Mouse (Mus musculus) brain, embryonic 14.5 days (tissue): ENCODE data around the gene Nphs1. TPM values are rescaled to one million over a fixed set of nuclear protein-coding genes. Genes with fewer than 3 reads are reported as not detected.

Source experiments
- DNase-seq: peaks from one replicate; pipeline ENCODE4 v3.0.0-alpha.2; 2011; ENCODE audit warnings: low read depth
- CTCF ChIP-seq: fragments of 200-500 bp; IDR thresholded peaks from 2 replicates; pipeline ENCODE4 v1.5.1; 2012; ENCODE audit warnings: inconsistent platforms, mild to moderate bottlenecking, moderate library complexity, borderline replicate concordance; ENCODE audit not compliant: insufficient read depth, insufficient read length; ENCODE audit errors: extremely low read depth
- POLR2A ChIP-seq: fragments of 200-500 bp; IDR thresholded peaks from 2 replicates; pipeline ENCODE4 v1.6.1; 2012; ENCODE audit warnings: mild to moderate bottlenecking, inconsistent platforms, borderline replicate concordance; ENCODE audit not compliant: poor library complexity, insufficient read depth, insufficient read length, severe bottlenecking; ENCODE audit errors: extremely low read depth
- polyA plus RNA-seq: library from polyadenylated mRNA; depleted of rRNA; stranded (reverse); fragments of >200 nt; gene quantifications from 2 replicates; pipeline ENCODE4 v1.2.3, GENCODE M21; 2012

Nphs1 gene
- polyA plus RNA-seq, 1 experiment: 3.2 TPM

DNA sequence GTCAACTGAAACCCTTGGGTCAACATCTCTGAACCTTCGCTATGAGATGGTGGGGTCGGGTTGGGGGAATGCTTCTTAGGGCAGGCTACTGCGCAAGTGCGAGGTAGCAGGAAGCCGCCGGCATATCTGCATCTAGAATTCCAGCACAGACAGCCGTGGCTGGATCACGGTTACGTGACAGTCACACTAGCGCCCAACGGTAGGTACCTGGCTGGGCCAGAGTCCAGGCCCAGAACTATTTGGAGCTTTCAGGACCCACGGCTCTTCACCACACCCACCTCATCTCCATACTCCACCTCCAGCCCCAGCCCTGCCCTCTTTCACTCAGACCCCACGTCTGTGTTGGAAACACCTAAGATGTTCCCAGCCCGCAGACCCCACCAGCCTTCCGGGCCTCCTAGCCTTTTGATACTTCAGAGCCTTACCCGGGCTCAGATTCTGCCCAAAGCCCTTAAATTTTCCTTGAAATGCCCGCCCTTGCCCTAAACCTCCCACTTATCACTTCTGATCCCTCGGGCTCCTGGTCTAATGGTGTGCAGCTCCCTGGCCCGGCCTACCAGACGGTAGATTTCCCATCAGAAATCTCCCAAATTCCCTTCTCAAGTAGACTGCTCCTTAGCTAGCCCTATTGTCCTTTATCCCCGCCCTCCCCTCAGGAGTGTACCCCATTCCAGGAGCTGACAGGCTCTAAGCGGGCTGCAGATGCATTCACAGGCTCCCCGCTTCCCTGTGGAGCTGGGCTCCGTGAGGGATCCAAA, 57.1 kb downstream of the Nphs1 start:
- no peak for DNase-seq

DNA sequence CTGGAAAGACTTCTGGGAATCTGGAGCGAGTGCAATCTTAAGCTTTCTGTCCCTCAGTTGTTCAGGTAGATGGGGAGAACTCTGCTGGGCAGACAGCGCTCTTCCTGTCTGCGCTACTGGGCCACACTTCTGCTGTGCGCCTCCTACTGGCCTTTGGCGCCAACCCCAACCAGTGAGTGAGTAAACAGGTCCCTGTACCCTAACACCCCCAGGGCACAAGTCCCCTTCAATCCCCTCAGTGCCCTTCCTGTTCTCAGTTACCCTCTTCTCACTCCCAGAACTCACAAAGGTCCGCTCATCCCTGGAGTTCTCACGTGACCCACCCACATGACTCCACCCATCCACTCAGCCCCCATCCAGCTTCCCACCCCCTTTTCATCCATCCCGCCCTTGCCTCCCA, 60.2 kb downstream of the Nphs1 start:
- DNase-seq: no peak
- no peak for TF ChIP-seq POLR2A
- TF ChIP-seq CTCF: peak; percentile 29; the same call in 1 of the 2 replicates

More for the DNA sequence above, 57.1 kb downstream of the Nphs1 start:
- no peak for TF ChIP-seq POLR2A
- no peak for TF ChIP-seq CTCF

DNA sequence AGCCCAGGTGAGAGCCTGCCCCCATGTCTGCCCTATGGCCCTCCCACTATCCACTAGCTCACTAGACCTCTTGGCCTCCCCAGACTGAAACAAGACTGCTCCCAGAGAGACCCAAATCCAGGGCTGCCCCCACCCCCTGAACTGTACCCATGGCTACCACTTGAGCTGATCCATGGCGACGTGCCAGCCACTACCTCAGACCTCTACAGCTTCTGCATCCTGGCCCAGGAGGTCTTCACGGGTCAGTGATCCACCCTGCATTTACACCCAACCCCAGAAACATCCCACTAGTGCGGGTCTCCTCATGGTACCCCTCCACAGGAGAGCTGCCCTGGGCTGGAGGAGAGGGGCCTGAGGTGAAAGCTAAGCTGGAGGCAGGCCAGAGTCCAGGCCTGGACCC, 62.3 kb downstream of the Nphs1 start:
- peak; percentile 29 for DNase-seq
- no peak for TF ChIP-seq CTCF

DNA sequence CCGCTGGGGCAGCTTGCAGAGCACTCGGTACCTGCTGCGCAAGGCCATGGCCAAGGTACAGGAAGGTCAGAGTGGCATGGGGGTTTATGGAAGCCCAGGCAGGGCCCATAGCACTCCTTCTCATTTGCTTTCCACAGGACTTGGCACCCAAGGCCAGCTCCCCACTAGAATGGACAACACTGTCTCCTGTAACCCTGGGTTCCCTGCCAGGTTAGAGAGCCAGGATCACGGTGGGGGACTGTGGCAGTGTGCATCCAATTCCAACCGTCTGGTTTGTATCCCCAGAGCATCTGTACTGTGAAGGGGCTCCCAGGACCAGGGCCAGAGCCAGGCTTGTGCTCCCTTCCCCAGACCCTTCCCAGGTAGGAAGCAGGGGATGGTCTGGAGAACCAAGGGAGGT, 62.7 kb downstream of the Nphs1 start:
- TF ChIP-seq CTCF: no peak
- TF ChIP-seq POLR2A: no peak
- DNase-seq: no peak

DNA sequence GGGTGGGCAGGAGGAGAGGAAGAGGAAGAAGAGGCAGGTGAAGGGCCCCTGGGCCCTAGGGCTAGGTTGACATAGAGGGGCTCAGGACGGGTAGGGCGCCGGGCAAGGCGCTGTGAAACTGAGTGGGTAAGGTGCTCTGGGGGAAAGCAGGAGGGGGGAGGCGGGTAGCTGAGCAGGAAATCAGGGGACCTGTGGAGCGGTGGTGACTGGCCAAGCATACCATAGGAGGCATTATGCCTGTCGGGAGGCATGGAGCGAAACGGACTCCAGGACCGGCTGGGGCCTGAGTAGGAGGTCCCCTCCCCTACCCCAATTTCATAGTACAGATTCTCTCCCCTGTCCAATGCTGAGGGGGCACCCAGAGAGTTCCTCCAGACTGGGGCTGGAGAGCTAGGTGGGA, 64.8 kb downstream of the Nphs1 start:
- TF ChIP-seq CTCF (no peak), POLR2A (no peak)
- no peak for DNase-seq

DNA sequence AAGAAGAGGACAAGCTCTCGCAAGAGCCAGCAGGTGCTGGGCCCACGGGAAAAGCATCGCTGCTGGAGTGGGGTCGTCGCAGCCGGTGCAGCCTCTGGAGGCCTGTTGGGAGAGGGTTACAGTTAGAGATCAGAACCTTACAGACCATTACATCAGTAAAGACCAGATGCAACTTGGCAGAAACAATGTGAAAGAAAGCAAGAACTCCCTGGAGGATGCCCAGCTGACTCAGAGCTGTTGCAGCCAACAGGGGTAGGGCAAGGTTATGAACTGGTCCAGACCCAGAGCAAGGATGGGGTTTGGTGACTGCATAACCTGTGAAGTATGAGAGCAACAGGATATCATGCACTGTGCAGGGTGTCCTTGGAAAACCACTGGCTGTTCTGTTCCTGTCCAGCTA, 66.4 kb downstream of the Nphs1 start:
- no peak for DNase-seq

DNA sequence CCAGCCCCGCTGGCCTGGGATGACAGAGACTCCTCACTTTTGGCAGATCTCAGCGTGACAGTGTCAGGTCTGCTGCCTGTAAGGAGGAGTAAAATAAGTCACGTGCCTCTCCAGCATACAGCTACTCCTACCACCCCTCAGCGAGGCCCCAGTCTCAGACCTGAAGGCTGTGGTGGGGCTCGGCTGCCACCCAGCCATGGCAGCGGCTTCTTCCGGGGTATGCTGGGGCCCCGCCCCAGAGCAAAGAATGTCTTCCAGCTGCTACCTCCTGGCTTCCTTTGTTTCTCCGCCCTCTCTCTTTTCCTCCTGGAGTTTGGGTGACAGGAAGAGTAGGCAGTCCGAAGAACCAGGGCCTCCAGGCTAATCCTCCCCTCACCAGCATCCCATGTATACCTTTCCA, 67.8 kb downstream of the Nphs1 start:
- DNase-seq: no peak
- TF ChIP-seq CTCF (no peak), POLR2A (no peak)

More for the DNA sequence above, 66.4 kb downstream of the Nphs1 start:
- TF ChIP-seq POLR2A: no peak
- no peak for TF ChIP-seq CTCF

DNA sequence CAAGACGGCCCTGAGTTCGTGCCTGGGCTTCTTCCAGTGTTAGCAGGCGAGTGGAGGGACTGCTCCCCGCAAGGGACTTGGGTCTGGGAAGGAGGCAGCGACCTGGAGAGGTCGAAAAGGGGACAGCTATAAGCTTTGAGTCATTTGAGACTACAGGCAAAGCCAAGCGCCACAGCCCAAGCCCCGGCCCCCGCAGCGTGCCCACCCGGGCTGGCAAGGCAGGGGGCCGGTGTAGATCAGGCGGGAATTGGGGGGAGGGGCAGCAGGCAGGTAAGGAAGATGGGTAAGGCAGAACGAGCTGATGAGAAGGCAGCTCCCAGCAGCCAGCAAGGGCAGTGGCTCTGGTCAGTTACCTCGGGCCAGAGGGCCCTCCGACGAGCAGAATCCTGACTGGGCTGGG, 68.3 kb downstream of the Nphs1 start:
- no peak for DNase-seq
- no peak for TF ChIP-seq CTCF
- no peak for TF ChIP-seq POLR2A

DNA sequence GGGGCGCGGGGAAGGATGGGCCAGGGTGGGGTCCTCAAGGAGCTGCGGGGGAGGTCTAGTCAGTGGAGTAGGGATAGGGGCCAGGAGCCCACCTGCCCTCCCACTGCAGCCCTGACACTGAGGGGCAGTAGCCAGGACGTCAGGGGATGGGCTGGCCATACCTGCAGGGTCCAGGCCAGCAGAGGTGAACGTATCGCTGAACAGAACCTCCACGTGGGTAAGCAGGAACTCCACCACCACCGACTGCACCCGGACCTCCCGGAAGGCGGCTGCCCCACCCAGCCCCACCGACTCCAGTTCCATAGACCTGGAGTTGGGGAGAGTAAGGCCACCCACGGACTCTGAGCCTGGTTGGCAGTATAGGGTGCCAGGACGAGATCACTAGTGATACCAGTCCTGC, 68.9 kb downstream of the Nphs1 start:
- no peak for DNase-seq
- TF ChIP-seq POLR2A (no peak), CTCF (no peak)

DNA sequence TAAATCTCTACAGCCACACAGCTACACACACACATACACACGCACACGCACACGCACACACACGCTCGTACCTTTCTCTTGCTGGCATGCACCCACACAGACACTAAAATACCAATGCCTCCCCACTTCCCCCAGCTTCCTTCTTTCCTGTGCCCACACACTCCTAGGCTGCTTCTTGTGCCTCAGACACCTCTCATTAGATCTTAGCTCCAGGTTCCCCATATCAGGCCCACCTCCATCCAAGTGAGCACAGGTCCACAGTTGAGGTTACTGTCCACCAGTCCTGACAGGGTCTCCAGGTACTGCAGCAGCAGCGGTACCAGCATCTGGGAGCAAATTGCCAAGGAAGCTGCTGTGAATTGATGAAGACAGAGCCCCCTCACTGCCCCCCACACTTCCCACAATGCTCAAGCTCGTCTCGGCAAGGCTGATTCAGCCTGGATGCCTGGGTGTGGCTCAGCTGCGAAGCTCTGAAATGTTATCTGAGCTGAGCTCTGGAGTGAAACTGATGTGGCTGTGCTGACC, 73.2 kb downstream of the Nphs1 start:
- DNase-seq: no peak
- TF ChIP-seq POLR2A: no peak
- no peak for TF ChIP-seq CTCF

DNA sequence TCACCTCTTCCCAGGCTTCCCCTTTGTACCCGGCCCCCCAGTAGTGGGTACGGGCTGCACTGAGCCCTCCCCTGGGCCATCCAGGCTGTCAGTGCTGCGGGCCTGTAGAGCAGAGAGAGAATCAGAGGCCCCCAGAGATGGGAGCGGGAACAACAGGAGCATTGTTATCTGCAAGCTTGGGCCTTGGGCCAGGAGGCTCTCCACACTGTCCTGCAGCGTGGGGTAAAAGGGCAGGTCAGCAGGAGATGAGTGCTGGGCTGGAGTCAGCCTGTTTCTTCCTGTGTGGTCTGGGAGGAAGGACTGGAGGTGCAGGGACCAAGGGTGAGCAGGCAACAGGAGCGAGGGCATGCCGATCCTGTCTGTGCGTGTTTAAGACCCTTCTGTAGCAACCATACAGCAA, 74.8 kb downstream of the Nphs1 start:
- peak; percentile 55 for DNase-seq
- TF ChIP-seq CTCF (no peak), POLR2A (no peak)
